Mouse (Mus musculus) heart, embryonic 16.5 days (tissue): ENCODE measurements around the gene Efna4. TPM values are rescaled to one million over a fixed set of nuclear protein-coding genes. Genes with fewer than 3 reads are reported as not detected.

ENCODE experiments used
- ATAC-seq: fragments of 200-750 bp; cut with Nextera tagmentation; replicated peaks from 2 replicates; pipeline ENCODE4 v1.8.0; 2017; ENCODE audit warnings: moderate number of reproducible peaks; ENCODE audit not compliant: insufficient read depth, low FRiP score; ENCODE audit errors: extremely low read depth
- H3K27ac ChIP-seq: fragments of 300-500 bp; sonication (generic); 2 replicates; pipeline ENCODE4 v1.5.1; 2014; ENCODE audit warnings: mild to moderate bottlenecking, low read length, control low read depth, moderate library complexity
- H3K27me3 ChIP-seq: fragments of 300-500 bp; sonication (generic); 2 replicates; pipeline ENCODE4 v1.6.1; 2014; ENCODE audit warnings: low read length, mixed read lengths; ENCODE audit not compliant: control insufficient read depth, insufficient read depth
- H3K36me3 ChIP-seq: fragments of 300-500 bp; sonication (generic); 2 replicates; pipeline ENCODE4 v1.6.1; 2014; ENCODE audit not compliant: control insufficient read depth, insufficient read depth
- H3K4me1 ChIP-seq: fragments of 300-500 bp; sonication (generic); 2 replicates; pipeline ENCODE4 v1.6.1; 2014; ENCODE audit warnings: low read length, mixed read lengths; ENCODE audit not compliant: control insufficient read depth, insufficient read depth
- H3K4me2 ChIP-seq: fragments of 300-500 bp; sonication (generic); 2 replicates; pipeline ENCODE4 v1.6.1; 2014; ENCODE audit warnings: low read depth, mild to moderate bottlenecking, control low read depth, low read length
- H3K4me3 ChIP-seq: fragments of 300-500 bp; sonication (generic); 2 replicates; pipeline ENCODE4 v1.5.1; 2014; ENCODE audit warnings: mild to moderate bottlenecking, control low read depth, low read length
- H3K9ac ChIP-seq: fragments of 300-500 bp; sonication (generic); 2 replicates; pipeline ENCODE4 v1.6.1; 2014; ENCODE audit warnings: low read length, control low read depth
- H3K9me3 ChIP-seq: fragments of 300-500 bp; sonication (generic); replicated peaks from 2 replicates; pipeline ENCODE4 v1.6.1; 2016; ENCODE audit warnings: low read length; ENCODE audit not compliant: control insufficient read depth
- WGBS: fragments of 180-500 bp; shearing (Covaris S2); extraction: QIAGEN DNeasy Blood & Tissue Kit; methylation state at CpG from one replicate; pipeline ENCODE4 v1.1.7; 2014; 5-methylcytosine and 5-hydroxymethylcytosine counted together
- polyA plus RNA-seq: library from polyadenylated mRNA; unstranded; fragments of >200 nt; fragmentation: Nextera tagmentation; extraction: Ambion mirVana; gene quantifications from 2 replicates; pipeline ENCODE4 v1.2.1, GENCODE M21; 2015

Gene Efna4
- polyA plus RNA-seq, 1 experiment from 2014 or later, result 5.2 TPM

GRCm38 (mm10) chr3:89365486-89366414 is 27.9 kb upstream of the Efna4 start:
- Histone ChIP-seq H3K4me2 (no peak overlapping the region), H3K4me1 (no peaks in the 10 kb centered on the region), H3K27ac (no peak overlapping the region), H3K27me3 (no peaks in the 10 kb centered on the region), H3K36me3 (no peaks in the 10 kb centered on the region), H3K9ac (no peak overlapping the region), H3K4me3 (no peak overlapping the region), H3K9me3 (no peaks in the 10 kb centered on the region)
- ATAC-seq, result no peak
- WGBS, result 65% methylated on average over 20 of the region's 20 CpGs

- H3K27ac ChIP-seq, result no peak within 1 kb of the TSS
- no peaks in the 10 kb centered on the region for H3K4me1 ChIP-seq
- H3K4me2 ChIP-seq, result no peak within 1 kb of the TSS
- no peaks in the 10 kb centered on the region for H3K36me3 ChIP-seq
- no peak for ATAC-seq
- no peaks in the 10 kb centered on the region for H3K9me3 ChIP-seq
- 86% methylated on average over 11 of the region's 11 CpGs for WGBS
- H3K9ac ChIP-seq, result no peak within 1 kb of the TSS
- H3K4me3 ChIP-seq, result no peak within 1 kb of the TSS
- H3K27me3 ChIP-seq, result no peaks in the 10 kb centered on the region
Measured at GRCm38 (mm10) chr3:89365153-89365485, 27.3 kb upstream of the Efna4 start, which contains the start of gene Dcst1. Gene Dcst1 (minus strand): TSS chr3:89365253.

- no peaks in the 10 kb centered on the region for H3K36me3 ChIP-seq
- H3K27ac ChIP-seq, result no peak overlapping the region
- WGBS, result 67% methylated on average over 8 of the region's 8 CpGs
- no peak overlapping the region for H3K4me2 ChIP-seq
- no peaks in the 10 kb centered on the region for H3K4me1 ChIP-seq
- no peak overlapping the region for H3K4me3 ChIP-seq
- no peak overlapping the region for H3K9ac ChIP-seq
- H3K27me3 ChIP-seq, result no peaks in the 10 kb centered on the region
- no peak for ATAC-seq
- H3K9me3 ChIP-seq, result no peaks in the 10 kb centered on the region
Measured at GRCm38 (mm10) chr3:89364631-89365030, 26.8 kb upstream of the Efna4 start.

DNA sequence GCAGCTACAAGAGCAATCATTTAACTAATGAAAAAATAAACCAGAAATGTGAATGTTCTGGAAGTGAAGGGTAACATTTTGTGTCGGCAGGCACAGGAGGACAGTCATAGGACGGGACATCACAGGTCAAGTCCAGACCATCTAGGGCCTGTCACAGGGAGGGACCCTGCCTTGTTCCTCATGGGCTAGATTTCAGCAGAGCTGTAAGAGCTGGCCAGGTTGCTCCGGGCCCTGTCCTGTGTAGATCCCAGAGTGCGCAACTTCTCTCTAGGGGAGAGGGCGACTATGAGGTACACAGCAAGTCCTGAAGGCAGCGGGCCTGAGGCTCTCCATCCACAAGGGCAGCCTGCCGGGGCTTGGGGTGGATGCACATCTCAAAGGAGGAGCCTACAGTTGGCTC is 23.8 kb upstream of the Efna4 start, which contains the start of gene Dcst2:
Dcst2 (plus strand) TSS at position 301 of the 400 bp plus-strand sequence.
- Histone ChIP-seq H3K27me3 (no peaks in the 10 kb centered on the region), H3K9ac (no peak within 1 kb of the TSS), H3K36me3 (no peaks in the 10 kb centered on the region), H3K4me3 (no peak within 1 kb of the TSS), H3K27ac (no peak within 1 kb of the TSS), H3K4me1 (no peaks in the 10 kb centered on the region), H3K9me3 (no peaks in the 10 kb centered on the region), H3K4me2 (no peak within 1 kb of the TSS)
- 83% methylated on average over 7 of the region's 7 CpGs for WGBS
- no peak for ATAC-seq

DNA sequence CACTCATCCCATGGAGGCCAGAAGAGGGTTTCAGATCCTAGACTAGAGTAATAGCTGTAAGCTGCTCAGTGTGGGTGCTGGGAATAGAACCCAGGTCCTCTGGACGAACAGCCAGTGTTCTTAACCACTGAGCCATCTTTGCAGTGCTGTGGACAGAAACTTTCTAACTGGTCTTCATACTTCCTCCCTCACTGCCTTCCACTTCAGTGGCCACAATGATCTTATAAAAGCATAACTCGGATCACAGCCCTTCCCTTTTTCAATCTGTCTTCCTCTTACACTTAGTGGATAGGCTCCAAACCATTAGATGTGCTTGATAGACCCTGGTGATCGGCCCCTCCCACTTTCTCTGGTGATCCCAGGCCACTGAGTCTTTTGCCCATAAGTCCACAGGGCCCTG is 22.4 kb upstream of the Efna4 start:
- ATAC-seq, result no peak
- Histone ChIP-seq H3K9ac (no peak overlapping the region), H3K27ac (no peak overlapping the region), H3K4me3 (no peak overlapping the region), H3K9me3 (no peaks in the 10 kb centered on the region), H3K4me2 (no peak overlapping the region), H3K4me1 (no peaks in the 10 kb centered on the region), H3K36me3 (no peaks in the 10 kb centered on the region), H3K27me3 (0 out of 2 replicates have a peak, but pooled peaks cover 4% of the 10 kb centered on the region)
- 56% methylated on average over 3 of the region's 3 CpGs for whole genome bisulfite sequencing

- Histone ChIP-seq H3K27ac (no peak overlapping the region), H3K36me3 (no peaks in the 10 kb centered on the region), H3K9me3 (no peaks in the 10 kb centered on the region), H3K4me1 (no peaks in the 10 kb centered on the region), H3K4me2 (no peak overlapping the region), H3K9ac (no peak overlapping the region), H3K27me3 (0 out of 2 replicates have a peak, but pooled peaks cover 4% of the 10 kb centered on the region), H3K4me3 (no peak overlapping the region)
- WGBS, result 71% methylated on average over 6 of the region's 6 CpGs
- ATAC-seq, result no peak
Measured at GRCm38 (mm10) chr3:89359630-89360029, 21.8 kb upstream of the Efna4 start.

DNA sequence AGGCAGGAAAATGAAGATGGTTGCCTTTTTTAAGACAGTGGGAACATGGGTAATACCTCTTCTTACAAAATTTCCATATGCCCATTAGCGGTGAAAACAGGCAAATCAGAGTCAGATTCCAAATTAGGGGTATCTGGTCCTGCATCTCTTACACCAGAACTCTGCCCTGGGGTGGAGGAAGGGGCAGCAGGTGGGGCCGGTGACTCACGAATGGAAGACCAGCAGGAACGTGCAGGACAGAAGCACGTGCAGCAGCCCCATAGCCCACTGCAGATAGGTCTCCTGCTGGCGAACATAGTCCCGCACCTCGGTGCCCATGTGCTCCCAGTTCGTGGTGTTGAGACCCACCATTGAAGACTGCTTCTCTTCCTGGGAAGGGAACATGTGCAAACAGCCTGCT is 18.2 kb upstream of the Efna4 start:
- no peaks in the 10 kb centered on the region for H3K9me3 ChIP-seq
- H3K27ac ChIP-seq, result no peak overlapping the region
- H3K4me1 ChIP-seq, result no peaks in the 10 kb centered on the region
- H3K36me3 ChIP-seq, result no peaks in the 10 kb centered on the region
- H3K9ac ChIP-seq, result no peak overlapping the region
- no peak overlapping the region for H3K4me3 ChIP-seq
- 63% methylated on average over 9 of the region's 9 CpGs for WGBS
- ATAC-seq, result no peak
- H3K27me3 ChIP-seq, result peaks cover 16% of the 10 kb centered on the region
- no peak overlapping the region for H3K4me2 ChIP-seq

DNA sequence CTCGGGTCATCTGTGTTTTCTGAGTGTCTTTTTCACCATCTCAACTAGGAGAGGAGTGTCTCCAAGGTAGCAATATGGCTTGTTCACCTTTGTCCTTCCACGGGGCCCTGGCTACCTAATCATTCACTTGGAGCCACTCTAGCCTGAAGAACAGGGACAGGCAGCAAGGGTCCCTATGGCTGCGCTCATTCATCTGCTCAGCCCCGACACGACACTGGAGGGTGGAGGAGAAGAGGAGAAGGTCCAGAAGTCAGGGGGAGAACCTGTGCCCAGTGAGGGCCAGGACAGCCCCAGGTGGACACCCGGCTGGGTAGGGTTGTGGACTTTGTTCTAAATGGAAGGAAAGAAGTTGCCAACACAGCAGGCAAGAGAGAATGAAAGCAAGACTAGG is 17.7 kb upstream of the Efna4 start:
- Histone ChIP-seq H3K36me3 (no peaks in the 10 kb centered on the region), H3K27ac (no peak overlapping the region), H3K9ac (no peak overlapping the region), H3K4me2 (no peak overlapping the region), H3K9me3 (no peaks in the 10 kb centered on the region), H3K4me3 (no peak overlapping the region), H3K4me1 (peaks cover under 1% of the 10 kb centered on the region; the same call in 1 of the 2 replicates), H3K27me3 (peaks cover 16% of the 10 kb centered on the region)
- no peak for ATAC-seq
- WGBS, result 74% methylated on average over 6 of the region's 6 CpGs

DNA sequence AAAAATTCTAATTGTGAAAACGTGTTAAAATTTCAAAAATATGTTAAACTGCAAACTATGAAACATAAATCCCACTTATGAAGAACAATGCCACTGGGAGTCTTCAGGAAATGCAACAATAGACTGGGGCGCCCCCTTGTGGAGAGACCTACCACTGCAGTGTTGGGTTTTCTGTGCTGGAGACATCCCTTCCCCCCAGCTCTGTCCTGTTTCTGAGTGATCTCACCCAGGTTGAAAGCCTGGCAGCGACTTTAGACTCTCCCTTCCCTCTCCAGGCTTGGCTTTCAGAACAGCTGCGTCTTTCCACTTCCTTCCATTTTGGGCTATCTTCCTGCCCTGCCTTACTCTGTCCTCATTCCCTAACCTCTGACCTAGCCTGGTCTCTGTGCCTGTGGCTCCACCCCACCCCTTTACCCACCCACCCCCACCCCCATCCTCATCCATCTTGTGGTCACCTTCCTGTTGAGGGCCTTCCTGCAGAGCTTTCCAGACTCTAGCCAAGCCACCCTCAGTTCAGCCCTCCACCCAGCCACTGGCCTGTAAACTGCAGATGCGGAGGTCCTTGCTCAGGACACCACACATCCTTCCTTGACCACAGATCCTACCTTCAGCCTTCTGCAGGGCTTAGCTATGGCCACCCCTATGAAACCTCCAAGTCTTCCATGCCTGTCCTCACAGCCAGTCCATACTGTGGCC is 17.1 kb upstream of the Efna4 start:
- H3K4me1 ChIP-seq, result peaks cover 6% of the 10 kb centered on the region; the same call in 1 of the 2 replicates
- WGBS, result 17% methylated on average over 5 of the region's 5 CpGs
- peaks cover 16% of the 10 kb centered on the region for H3K27me3 ChIP-seq
- H3K4me3 ChIP-seq, result no peak overlapping the region
- peak; percentile 25; the same call in 1 of the 2 replicates for ATAC-seq
- no peaks in the 10 kb centered on the region for H3K9me3 ChIP-seq
- H3K4me2 ChIP-seq, result no peak overlapping the region
- H3K27ac ChIP-seq, result no peak overlapping the region; the same call in 1 of the 2 replicates
- no peaks in the 10 kb centered on the region for H3K36me3 ChIP-seq
- no peak overlapping the region for H3K9ac ChIP-seq
